Comparison of ENCODE assay signal across 25 mouse cellular contexts in genomic region chr2:66597313-66597712, GRCm38 (mm10). TPM values are rescaled to one million over a fixed set of nuclear protein-coding genes. Genes with fewer than 3 reads are reported as not detected.
DNase-seq lines count a peak whose midpoint lies in the region; ATAC-seq and TF ChIP-seq lines count a peak whose summit lies in the region.
"Had no signal": no experiment of that assay in that cellular context is flagged by ENCODE, and none has a peak within 500 bp of the region (broad histone marks: within the 10 kb centered on the region; RNA-seq: fewer than 3 reads in every experiment).

No protein-coding gene starts in this region.

- DNase-seq in 3134 (ENCODE audit: extremely low read depth, insufficient read length, low spot score) (peak; percentile 57), Patski (ENCODE audit: low read depth, low spot score) (peak; percentile 6)
- DNase-seq in adrenal gland, postnatal 36 days: peak; percentile 17 to 21
- DNase-seq in thymus, adult 2 months: no peak
- no peak for DNase-seq in cerebellum, postnatal 25 days
- DNase-seq in retina, postnatal 1 day: no peak
- DNase-seq: B cell, adult 2 months; cerebellum, adult 11 months; cerebellum, adult 8-10 months; cerebellum, postnatal 14 days; gastrocnemius, adult 2 months; gastrocnemius, postnatal 25 days; heart, postnatal 4 days; kidney, adult 18-20 months had no signal

- TF ChIP-seq POLR2A in thymus, adult 2 months (IDR thresholded peaks at IDR 0.05; ENCODE audit: control insufficient read depth, extremely low read depth, insufficient read depth, low read length, poor library complexity): no peak

- H3K4me2 ChIP-seq in hindbrain, embryonic 13.5 days: no peak overlapping the region
- H3K4me2 ChIP-seq: embryonic facial prominence, embryonic 13.5 days; heart, embryonic 13.5 days; hindbrain, embryonic 12.5 days had no signal

- peak; percentile 76 for ATAC-seq in Patski
- ATAC-seq in hindbrain, embryonic 13.5 days (ENCODE audit: low FRiP score): no peak
- ATAC-seq: forebrain, embryonic 14.5 days; hindbrain, postnatal 0 days had no signal

- no peaks in the 10 kb centered on the region for H3K79me2 ChIP-seq in C2C12 (ENCODE audit: control insufficient read depth, insufficient read depth)

- in situ Hi-C loops in Patski (cut with MboI; ENCODE audit: low pct_unique_long_range_greater_than_20kb): no loop called here

- no peaks in the 10 kb centered on the region for H3K9me3 ChIP-seq in hindbrain, embryonic 13.5 days
- H3K9me3 ChIP-seq: embryonic facial prominence, embryonic 13.5 days; forebrain, embryonic 10.5 days; heart, embryonic 13.5 days; hindbrain, embryonic 12.5 days had no signal

- H3ac ChIP-seq in C2C12 (ENCODE audit: control insufficient read depth, insufficient read length, low read depth): no peak overlapping the region

- H3K27me3 ChIP-seq in C2C12 (ENCODE audit: control insufficient read depth, insufficient read depth, insufficient read length): no peaks in the 10 kb centered on the region
- no peaks in the 10 kb centered on the region for H3K27me3 ChIP-seq in Patski
- H3K27me3 ChIP-seq in thymus, adult 2 months (ENCODE audit: control insufficient read depth, insufficient read depth, low read length): no peaks in the 10 kb centered on the region
- H3K27me3 ChIP-seq in hindbrain, embryonic 13.5 days: no peaks in the 10 kb centered on the region
- H3K27me3 ChIP-seq: embryonic facial prominence, embryonic 13.5 days; heart, embryonic 13.5 days; hindbrain, embryonic 12.5 days had no signal

- CTCF ChIA-PET in Patski (lab: Charles Lee): no interaction called here

- H3K36me3 ChIP-seq in C2C12 (ENCODE audit: control insufficient read depth, insufficient read depth): no peaks in the 10 kb centered on the region
- H3K36me3 ChIP-seq in thymus, adult 2 months (ENCODE audit: control insufficient read depth, insufficient read depth, low read length): no peaks in the 10 kb centered on the region
- H3K36me3 ChIP-seq in hindbrain, embryonic 13.5 days: no peaks in the 10 kb centered on the region
- H3K36me3 ChIP-seq: embryonic facial prominence, embryonic 13.5 days; forebrain, embryonic 10.5 days; heart, embryonic 13.5 days; hindbrain, embryonic 12.5 days had no signal

- POLR2A ChIA-PET in Patski (lab: Charles Lee): no interaction called here

- WGBS in thymus, adult 2 months: 84% methylated on average over 6 of the region's 6 CpGs
- WGBS in hindbrain, embryonic 13.5 days: 80% methylated on average over 6 of the region's 6 CpGs

- no peaks in the 10 kb centered on the region for H3K4me1 ChIP-seq in thymus, adult 2 months (replicated peaks; ENCODE audit: control insufficient read depth, insufficient read depth, low read length)
- H3K4me1 ChIP-seq in hindbrain, embryonic 13.5 days (replicated peaks): no peaks in the 10 kb centered on the region
- H3K4me1 ChIP-seq: embryonic facial prominence, embryonic 13.5 days; forebrain, embryonic 10.5 days; heart, embryonic 13.5 days; hindbrain, embryonic 12.5 days had no signal

- no peak overlapping the region for H3K9ac ChIP-seq in hindbrain, embryonic 13.5 days
- H3K9ac ChIP-seq: embryonic facial prominence, embryonic 13.5 days; heart, embryonic 13.5 days; hindbrain, embryonic 12.5 days had no signal

- TF ChIP-seq CTCF in C2C12 (IDR thresholded peaks at IDR 0.05; ENCODE audit: control insufficient read depth, insufficient read depth, insufficient read length) (no peak), Patski (IDR thresholded peaks at IDR 0.05) (no peak)
- TF ChIP-seq CTCF in thymus, adult 2 months (IDR thresholded peaks at IDR 0.05; ENCODE audit: borderline replicate concordance, control insufficient read depth, extremely low read depth, insufficient read depth, low read length, poor library complexity): no peak

- H3K4me3 ChIP-seq in C2C12 (ENCODE audit: insufficient read depth, poor library complexity, severe bottlenecking): no peak overlapping the region
- no peak overlapping the region for H3K4me3 ChIP-seq in thymus, adult 2 months (ENCODE audit: control insufficient read depth, insufficient read depth, low read length)
- no peak overlapping the region for H3K4me3 ChIP-seq in hindbrain, embryonic 13.5 days
- H3K4me3 ChIP-seq: embryonic facial prominence, embryonic 13.5 days; forebrain, embryonic 10.5 days; gastrocnemius, adult 2 months; heart, embryonic 13.5 days; hindbrain, embryonic 12.5 days had no signal

- H3K27ac ChIP-seq in thymus, adult 2 months (ENCODE audit: control insufficient read depth, insufficient read depth, low read length): no peak overlapping the region
- H3K27ac ChIP-seq in hindbrain, embryonic 13.5 days: no peak overlapping the region
- H3K27ac ChIP-seq: embryonic facial prominence, embryonic 13.5 days; forebrain, embryonic 10.5 days; gastrocnemius, adult 2 months; heart, embryonic 13.5 days; hindbrain, embryonic 12.5 days; hindbrain, postnatal 0 days had no signal

- no peaks in the 10 kb centered on the region for H3K79me3 ChIP-seq in C2C12 (ENCODE audit: low read depth)

TF ChIP-seq in C2C12, 6 proteins besides CTCF, POLR2A, EP300 and RAD21:
- TF ChIP-seq FOSL1 (IDR thresholded peaks at IDR 0.05; ENCODE audit: insufficient read depth, low read length, poor library complexity, severe bottlenecking): peak; percentile 96
- TF ChIP-seq MYOG (IDR thresholded peaks at IDR 0.05; ENCODE audit: control insufficient read depth, extremely low read depth, insufficient read length): no peak
- TF ChIP-seq USF1 (IDR thresholded peaks at IDR 0.05; ENCODE audit: low read depth): no peak
- peak; percentile 27 for TF ChIP-seq MYOD1 (IDR thresholded peaks at IDR 0.05; ENCODE audit: control insufficient read depth, insufficient read length, low read depth)
- TF ChIP-seq CEBPB (IDR thresholded peaks at IDR 0.05; ENCODE audit: low read depth): no peak
- TF ChIP-seq MAX (IDR thresholded peaks at IDR 0.05): peak; percentile 44

RNA-seq across cellular contexts. Expression of gene Scn9a, which starts 37.4 kb away (rescaled TPM):
- 0.29 TPM for polyA plus RNA-seq in C2C12 (2012; fragmentation: generic; extraction: Trizol)
- polyA plus RNA-seq in Patski (2021): not detected
- under 1 TPM; 0.82 to 0.86 TPM for total RNA-seq in adrenal gland, postnatal 36 days (2021)
- polyA plus RNA-seq in thymus, adult 2 months (2012; rRNA removed): 0.06 and 0.24 TPM in 2 replicates
- 14.8 and 16.2 TPM in 2 replicates for polyA plus RNA-seq in hindbrain, embryonic 13.5 days (2015; fragmentation: Nextera tagmentation; extraction: Ambion mirVana)
- total RNA-seq: gastrocnemius, postnatal 25 days; granulocyte monocyte progenitor cell, adult 5-6 weeks; MEL had no signal
- polyA plus RNA-seq: heart, postnatal 0 days had no signal

Comparison
In these comparisons a context has a peak if more than half of its experiments do, and no peak if none do; other contexts are left out.
1. DNase-seq: peak in 3134 (single experiment), Patski (single experiment) and adrenal gland, postnatal 36 days (2 of 2); none in thymus, adult 2 months (single experiment), cerebellum, postnatal 25 days (0 of 2) and retina, postnatal 1 day (single experiment).
2. RNA of gene Scn9a, which starts 37.4 kb away (polyA plus RNA-seq): 14.8 to 16.2 TPM in hindbrain, embryonic 13.5 days; 0.29 TPM in C2C12 (single experiment), 0.06 to 0.24 TPM in thymus, adult 2 months and not detected in Patski (single experiment); every median in the first group is over 10 times any median in the second.